Mouse (Mus musculus): ENCODE results near the gene Btla.

- no peak for TF ChIP-seq CTCF (IDR thresholded peaks at IDR 0.05; ENCODE audit: extremely low read depth, insufficient read depth, low read length)
- no peak for TF ChIP-seq POLR2A (IDR thresholded peaks at IDR 0.05; ENCODE audit: extremely low read depth, insufficient read depth, low read length)
Measured at GRCm38 (mm10) chr16:45249761-45250160, 25.6 kb downstream of the Btla start.
